Comparison of ENCODE assay signal across 23 mouse cellular contexts in the genomic region with DNA sequence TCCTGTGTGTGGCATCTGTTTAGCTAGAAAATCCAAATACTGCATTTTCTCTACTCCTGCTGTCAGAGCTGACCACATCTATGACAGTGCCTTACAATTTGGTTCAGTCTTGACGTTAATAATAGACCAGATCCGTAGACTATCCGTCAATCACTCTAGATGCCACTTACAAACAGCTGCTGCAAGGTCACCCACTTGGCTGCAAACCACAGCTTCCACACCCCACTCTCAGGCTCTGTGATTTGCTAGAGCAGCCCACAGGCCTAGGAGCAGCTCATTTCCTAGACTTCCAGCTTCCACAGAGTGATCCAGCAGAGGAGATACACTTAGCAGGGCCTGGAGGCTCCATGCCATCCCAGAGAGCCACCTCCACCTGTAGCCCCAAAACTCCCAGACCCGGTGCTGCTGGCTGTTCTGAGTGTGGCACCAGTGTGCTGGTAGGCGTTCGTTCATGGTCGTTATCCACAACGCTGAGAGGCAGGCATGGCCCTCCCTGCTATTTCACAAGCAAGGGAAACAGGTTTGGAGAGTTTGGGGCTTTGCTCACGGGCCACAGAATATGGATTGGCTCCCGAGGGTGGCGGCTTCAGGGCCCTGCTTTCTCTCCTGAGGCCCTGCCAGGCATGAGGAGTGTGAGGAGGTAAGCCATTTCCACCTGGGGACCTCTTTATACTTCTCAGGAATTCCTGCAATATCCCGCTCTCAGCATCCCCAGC. TPM values are rescaled to one million over a fixed set of nuclear protein-coding genes. Genes with fewer than 3 reads are reported as not detected.
DNase-seq lines count a peak whose midpoint lies in the region; ATAC-seq and TF ChIP-seq lines count a peak whose summit lies in the region.
"Had no signal": no experiment of that assay in that cellular context is flagged by ENCODE, and none has a peak within 500 bp of the region (broad histone marks: within the 10 kb centered on the region; RNA-seq: fewer than 3 reads in every experiment).

No protein-coding gene starts in this region.

- H3ac ChIP-seq in myocyte (ENCODE audit: control insufficient read depth, insufficient read length): no peak overlapping the region

- H3K36me3 ChIP-seq in myocyte (ENCODE audit: control insufficient read depth, insufficient read depth): no peaks in the 10 kb centered on the region
- H3K36me3 ChIP-seq: forebrain, embryonic 15.5 days; intestine, embryonic 15.5 days had no signal

- no peak overlapping the region for H3K4me2 ChIP-seq in myocyte (ENCODE audit: low read depth)
- H3K4me2 ChIP-seq: forebrain, embryonic 15.5 days; hindbrain, embryonic 14.5 days; intestine, embryonic 15.5 days; liver, embryonic 11.5 days; midbrain, embryonic 11.5 days; neural tube, embryonic 15.5 days had no signal

- no peak for ATAC-seq in granulocyte monocyte progenitor cell, adult 5-6 weeks (replicated peaks; ENCODE audit: poor library complexity, severe bottlenecking)
- no peak for ATAC-seq in inflammation-experienced regulatory T-cells, adult 6 months
- ATAC-seq: forebrain, embryonic 15.5 days; intestine, embryonic 15.5 days; liver, postnatal 0 days had no signal

- no peak for TF ChIP-seq POLR2A in myocyte (IDR thresholded peaks at IDR 0.05; ENCODE audit: insufficient read length, low read depth)

- intact Hi-C loops in gastrocnemius, postnatal 36 days (cut with DNase I): no loop called here

- no peak overlapping the region for H3K4me3 ChIP-seq in myocyte
- H3K4me3 ChIP-seq: forebrain, embryonic 15.5 days; intestine, embryonic 15.5 days; layer of hippocampus, adult 2 months; neural tube, embryonic 15.5 days had no signal

- H3K79me2 ChIP-seq in myocyte (ENCODE audit: control insufficient read depth, insufficient read depth): no peaks in the 10 kb centered on the region

- no peaks in the 10 kb centered on the region for H3K27me3 ChIP-seq in myocyte (ENCODE audit: control insufficient read depth, insufficient read depth, insufficient read length)
- H3K27me3 ChIP-seq: forebrain, embryonic 15.5 days; intestine, embryonic 15.5 days; neural tube, embryonic 15.5 days had no signal

- DNase-seq in gastrocnemius, postnatal 25 days: peak; percentile 36
- DNase-seq in gastrocnemius, postnatal 36 days: no peak
- DNase-seq in lung, adult 18-20 months: peak; percentile 40 to 62
- no peak for DNase-seq in lung, postnatal 14 days
- DNase-seq: adrenal gland, adult 2 months; cerebellum, adult 11 months; cerebellum, adult 9-11 months; heart, postnatal 4 days; kidney, postnatal 25 days; liver, postnatal 0 days; right cerebral cortex, adult 18-20 months; right cerebral cortex, postnatal 4 days; thymus, postnatal 25 days had no signal

TF ChIP-seq in myocyte, 11 proteins besides CTCF, POLR2A, EP300 and RAD21:
- peak in 2 of 3 experiments; percentile 56 to 64 for TF ChIP-seq MYOG (IDR thresholded peaks at IDR 0.05; ENCODE audit: control insufficient read depth in 1 of 3, insufficient read depth in 1 of 3, insufficient read length in 2 of 3, low read depth in 2 of 3)
- TF ChIP-seq MYOD1 (IDR thresholded peaks at IDR 0.05; ENCODE audit: control insufficient read depth in 1 of 3, insufficient read length in 2 of 3, low read depth in 2 of 3): peak; percentile 24 to 88 (median 75)
- no peak for TF ChIP-seq CEBPB (IDR thresholded peaks at IDR 0.05; ENCODE audit: insufficient read depth, poor library complexity, severe bottlenecking)
- TF ChIP-seq REST (IDR thresholded peaks at IDR 0.05; ENCODE audit: insufficient read depth, insufficient read length): no peak
- TF ChIP-seq TCF3 (IDR thresholded peaks at IDR 0.05; ENCODE audit: insufficient read length, low read depth): no peak
- TF ChIP-seq USF1 (IDR thresholded peaks at IDR 0.05; ENCODE audit: low read depth): no peak
- no peak for TF ChIP-seq MAX (IDR thresholded peaks at IDR 0.05; ENCODE audit: low read depth)
- no peak for TF ChIP-seq E2F4 (IDR thresholded peaks at IDR 0.05; ENCODE audit: insufficient read depth)
- no peak for TF ChIP-seq POLR2AphosphoS2 (IDR thresholded peaks at IDR 0.05; ENCODE audit: insufficient read length, low read depth)

RNA-seq across cellular contexts. Expression of a gene that starts 26.5 kb away (rescaled TPM):
- total RNA-seq in gastrocnemius, postnatal 25 days (2021): 1 to 10 TPM; 7.1 to 8.4 TPM
- total RNA-seq in gastrocnemius, postnatal 36 days (2021): 1 to 10 TPM; 6.8 to 8.2 TPM
- polyA plus RNA-seq in myocyte (2012; fragmentation: generic; extraction: Trizol): 15.2 TPM
- total RNA-seq in granulocyte monocyte progenitor cell, adult 5-6 weeks (2014; fragmentation: Nextera tagmentation): 68.9 and 94.1 TPM in 2 replicates
- 42.2 and 46.7 TPM in 2 replicates for total RNA-seq in granulocyte monocyte progenitor cell, adult 5-6 weeks (2017)
- 10 to 100 TPM; 16.9 to 22.6 (median 20.6) TPM for polyA plus RNA-seq in inflammation-experienced regulatory T-cells, adult 6 months (2017; shearing (Covaris generic))

RNA-seq across cellular contexts. Expression of a gene that starts 43.5 kb away (rescaled TPM):
- 10 to 100 TPM; 19.9 to 22.1 TPM for total RNA-seq in gastrocnemius, postnatal 25 days (2021)
- total RNA-seq in gastrocnemius, postnatal 36 days (2021): 10 to 100 TPM; 19.0 to 21.7 TPM
- 59.1 TPM for polyA plus RNA-seq in myocyte (2012; fragmentation: generic; extraction: Trizol)
- total RNA-seq in granulocyte monocyte progenitor cell, adult 5-6 weeks (2014; fragmentation: Nextera tagmentation): 64.9 and 73.6 TPM in 2 replicates
- total RNA-seq in granulocyte monocyte progenitor cell, adult 5-6 weeks (2017): 112 and 128 TPM in 2 replicates
- 10 to 100 TPM; 20.8 to 40.7 (median 37.4) TPM for polyA plus RNA-seq in inflammation-experienced regulatory T-cells, adult 6 months (2017; shearing (Covaris generic))

Comparison
In these comparisons a context has a peak if more than half of its experiments do, and no peak if none do; other contexts are left out.
1. DNase-seq: peak in gastrocnemius, postnatal 25 days (single experiment) and lung, adult 18-20 months (2 of 2); none in gastrocnemius, postnatal 36 days (0 of 2) and lung, postnatal 14 days (single experiment).
2. RNA of a gene that starts 26.5 kb away (total RNA-seq): 42.2 to 94.1 TPM in granulocyte monocyte progenitor cell, adult 5-6 weeks; 7.1 to 8.4 TPM in gastrocnemius, postnatal 25 days and 6.8 to 8.2 TPM in gastrocnemius, postnatal 36 days; every median in the first group is over 4 times any median in the second.